Mouse (Mus musculus): ENCODE data around the gene Hsd17b11. TPM values are rescaled to one million over a fixed set of nuclear protein-coding genes. Genes with fewer than 3 reads are reported as not detected.
"Not testable (repeated sequence)": the region's sequence is repeated elsewhere in the genome, so short reads cannot be mapped to it uniquely, and the experiment has no call there.

Gene Hsd17b11
- polyA plus RNA-seq, 1 experiment from 2014 or later: 1.5 TPM

- 88% methylated on average over 10 of the region's 10 CpGs for WGBS
- Histone ChIP-seq H3K4me2 (ENCODE audit: low read depth) (no peak overlapping the region), H3K9me3 (ENCODE audit: control insufficient read depth, low read length) (no peaks in the 10 kb centered on the region), H3K9ac (ENCODE audit: low read length) (no peak overlapping the region), H3K27me3 (ENCODE audit: control insufficient read depth, insufficient read depth, low read length) (no peaks in the 10 kb centered on the region), H3K27ac (ENCODE audit: low read depth, low read length) (no peak overlapping the region), H3K4me3 (ENCODE audit: low read depth, low read length) (no peak overlapping the region), H3K4me1 (ENCODE audit: control insufficient read depth, insufficient read depth, low read length) (no peaks in the 10 kb centered on the region), H3K36me3 (ENCODE audit: control insufficient read depth, insufficient read depth, low read length) (no peaks in the 10 kb centered on the region)
- no peak for DNase-seq (ENCODE audit: low spot score)
- ATAC-seq (ENCODE audit: insufficient read depth, low FRiP score, low TSS enrichment): no peak
Measured at GRCm38 (mm10) chr5:103953135-103954083, 68.3 kb downstream of the Hsd17b11 start.

DNA sequence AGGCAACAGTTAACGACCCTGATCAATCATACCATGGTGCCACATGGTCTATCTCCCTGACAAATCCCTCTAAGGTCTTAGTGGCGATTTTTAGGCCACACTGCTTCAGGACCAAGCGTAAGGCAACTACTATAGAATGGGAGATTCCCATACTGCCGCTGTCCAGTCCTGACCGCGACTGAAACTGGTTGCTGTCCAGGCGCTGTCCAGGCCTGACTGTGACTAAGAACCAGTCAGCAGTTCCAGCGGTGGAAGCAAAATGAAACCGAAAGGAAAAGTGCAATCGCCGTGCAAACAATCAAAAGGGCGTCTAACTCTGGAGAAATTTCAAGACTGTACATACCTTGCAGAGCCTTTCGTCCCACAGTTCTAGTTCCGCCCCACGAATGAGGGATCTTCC lies 71.6 kb downstream of the Hsd17b11 start:
- ATAC-seq (ENCODE audit: insufficient read depth, low FRiP score, low TSS enrichment); H3K27me3 ChIP-seq (ENCODE audit: control insufficient read depth, insufficient read depth, low read length); H3K9ac ChIP-seq (ENCODE audit: low read length); H3K9me3 ChIP-seq (ENCODE audit: control insufficient read depth, low read length); H3K4me1 ChIP-seq (ENCODE audit: control insufficient read depth, insufficient read depth, low read length); H3K4me3 ChIP-seq (ENCODE audit: low read depth, low read length); H3K27ac ChIP-seq (ENCODE audit: low read depth, low read length); H3K4me2 ChIP-seq (ENCODE audit: low read depth); H3K36me3 ChIP-seq (ENCODE audit: control insufficient read depth, insufficient read depth, low read length); DNase-seq (ENCODE audit: low spot score): not testable (repeated sequence)
- WGBS: 93% methylated on average over 15 of the region's 15 CpGs

DNA sequence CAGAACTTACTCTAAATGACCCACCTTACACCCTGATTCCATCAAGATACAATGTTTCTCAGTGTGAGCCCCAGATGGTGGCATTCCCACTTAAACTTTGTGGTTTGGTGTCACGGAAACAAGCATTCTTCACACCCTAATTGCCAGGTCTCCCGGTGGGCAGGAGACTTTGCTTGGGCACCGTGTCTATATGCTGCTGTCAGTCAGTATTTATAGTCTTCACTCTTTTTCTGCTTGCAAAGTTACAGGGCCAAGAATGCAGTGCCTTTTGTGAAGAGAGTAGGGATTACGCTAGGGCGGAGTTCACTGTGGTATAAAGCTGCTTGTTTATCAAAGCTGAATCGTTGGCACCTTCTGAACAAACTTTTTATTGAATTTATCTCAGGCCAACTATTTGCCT lies 78.5 kb downstream of the Hsd17b11 start:
- Histone ChIP-seq H3K4me2 (ENCODE audit: low read depth) (no peak overlapping the region), H3K36me3 (ENCODE audit: control insufficient read depth, insufficient read depth, low read length) (no peaks in the 10 kb centered on the region), H3K4me3 (ENCODE audit: low read depth, low read length) (no peak overlapping the region), H3K9me3 (ENCODE audit: control insufficient read depth, low read length) (no peaks in the 10 kb centered on the region), H3K27me3 (ENCODE audit: control insufficient read depth, insufficient read depth, low read length) (peaks cover 19% of the 10 kb centered on the region), H3K4me1 (ENCODE audit: control insufficient read depth, insufficient read depth, low read length) (peaks cover 5% of the 10 kb centered on the region; the same call in 1 of the 2 replicates), H3K27ac (ENCODE audit: low read depth, low read length) (no peak overlapping the region), H3K9ac (ENCODE audit: low read length) (no peak overlapping the region)
- 31% methylated on average over 6 of the region's 6 CpGs for WGBS
- DNase-seq (ENCODE audit: low spot score): no peak
- ATAC-seq (ENCODE audit: insufficient read depth, low FRiP score, low TSS enrichment): no peak

GRCm38 (mm10) chr5:103939856-103940255 lies 81.9 kb downstream of the Hsd17b11 start:
- Histone ChIP-seq H3K9me3 (ENCODE audit: control insufficient read depth, low read length) (no peaks in the 10 kb centered on the region), H3K27me3 (ENCODE audit: control insufficient read depth, insufficient read depth, low read length) (peaks cover 29% of the 10 kb centered on the region), H3K4me2 (ENCODE audit: low read depth) (no peak overlapping the region), H3K4me1 (ENCODE audit: control insufficient read depth, insufficient read depth, low read length) (peaks cover 10% of the 10 kb centered on the region; the same call in 1 of the 2 replicates), H3K27ac (ENCODE audit: low read depth, low read length) (no peak overlapping the region), H3K9ac (ENCODE audit: low read length) (no peak overlapping the region), H3K4me3 (ENCODE audit: low read depth, low read length) (no peak overlapping the region), H3K36me3 (ENCODE audit: control insufficient read depth, insufficient read depth, low read length) (no peaks in the 10 kb centered on the region)
- DNase-seq (ENCODE audit: low spot score) (no peak), ATAC-seq (ENCODE audit: insufficient read depth, low FRiP score, low TSS enrichment) (no peak)
- 94% methylated on average over 1 of the region's 1 CpGs for WGBS

Small RNAs within 50 kb of the gene (microRNA-seq; reads per million reads assigned to microRNA genes)
- 2.9 reads per million, percentile 4 among the genes with 10 or more reads in this experiment for gene Mir5619

Other genes starting within 250 kb of the Hsd17b11 start
- 17.3 and 17.7 TPM in 2 replicates for gene Klhl8, start 110.7 kb downstream of the Hsd17b11 start, polyA plus RNA-seq (2014; fragmentation: Nextera tagmentation; extraction: Ambion mirVana)
- gene Hsd17b13, start 44.5 kb downstream of the Hsd17b11 start, polyA plus RNA-seq (2014; fragmentation: Nextera tagmentation; extraction: Ambion mirVana): not detected in 2 replicates
- 76.3 and 78.2 TPM in 2 replicates for gene Nudt9, start 24.4 kb upstream of the Hsd17b11 start, polyA plus RNA-seq (2014; fragmentation: Nextera tagmentation; extraction: Ambion mirVana)
- not detected in 2 replicates for gene Gm17660, start 55.7 kb upstream of the Hsd17b11 start, polyA plus RNA-seq (2014; fragmentation: Nextera tagmentation; extraction: Ambion mirVana)
- 68.9 and 73.1 TPM in 2 replicates for gene Sparcl1, start 91.8 kb upstream of the Hsd17b11 start, polyA plus RNA-seq (2014; fragmentation: Nextera tagmentation; extraction: Ambion mirVana)
- gene Dspp, start 148.8 kb upstream of the Hsd17b11 start, polyA plus RNA-seq (2014; fragmentation: Nextera tagmentation; extraction: Ambion mirVana): not detected in 2 replicates
- gene Dmp1, start 180.7 kb upstream of the Hsd17b11 start, polyA plus RNA-seq (2014; fragmentation: Nextera tagmentation; extraction: Ambion mirVana): 0.45 and 0.77 TPM in 2 replicates

Measured in neural tube, embryonic 11.5 days (tissue).